Mouse (Mus musculus): ENCODE data around the gene Gdpd3.

The Gdpd3 gene

DNA sequence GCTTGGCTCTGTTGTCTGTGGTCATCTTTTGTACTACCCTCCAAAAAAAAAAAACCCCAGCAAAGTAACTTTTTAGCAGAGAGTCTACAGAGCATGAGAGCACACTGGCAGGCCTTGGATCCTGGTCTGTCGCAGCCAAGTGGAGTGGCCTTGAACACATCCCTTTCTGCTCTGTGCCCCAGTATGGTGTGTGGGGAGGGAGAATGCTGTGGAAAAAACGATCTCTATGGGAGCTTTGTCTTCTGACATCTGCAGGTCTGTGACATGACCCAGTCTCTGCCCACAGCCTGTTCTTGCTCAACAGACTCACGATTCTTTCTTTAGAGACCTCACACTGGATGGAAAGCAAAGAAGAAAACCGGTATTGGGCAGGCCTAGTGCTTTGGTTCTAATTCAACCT, 5.2 kb upstream of the Gdpd3 start:
- no peak for DNase-seq

DNA sequence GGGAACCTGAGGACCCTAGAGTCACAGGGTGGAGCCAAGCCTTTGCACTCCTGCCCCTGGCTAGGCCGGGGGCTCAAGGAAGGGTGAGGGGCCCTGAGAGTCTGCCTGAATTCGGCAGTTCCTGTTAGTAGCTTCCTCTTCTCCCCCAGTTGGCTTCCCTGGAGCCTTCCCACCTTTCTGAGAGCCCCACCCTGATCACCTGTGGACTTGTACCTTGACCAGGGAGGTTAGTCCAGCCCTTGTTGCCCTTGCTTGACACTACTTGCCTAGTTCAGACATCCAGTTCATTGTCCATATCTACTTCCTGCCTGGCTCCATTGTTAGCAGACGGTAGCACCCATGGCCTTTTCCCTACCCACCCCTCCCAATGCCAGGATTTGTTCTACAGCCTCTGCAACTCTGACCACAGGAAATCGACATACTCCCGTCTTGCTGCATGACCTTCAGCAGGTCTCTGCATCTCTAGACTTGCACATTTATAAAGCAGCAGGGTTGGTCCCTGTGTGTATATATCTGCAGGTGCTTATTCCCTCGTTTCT, 4.5 kb upstream of the Gdpd3 start:
- peak; percentile 94 for DNase-seq

GRCm38 (mm10) chr7:126762471-126763008, 3.6 kb upstream of the Gdpd3 start:
- DNase-seq = no peak

GRCm38 (mm10) chr7:126765540-126765939, 594 bp upstream of the Gdpd3 start:
- no peak for DNase-seq

DNA sequence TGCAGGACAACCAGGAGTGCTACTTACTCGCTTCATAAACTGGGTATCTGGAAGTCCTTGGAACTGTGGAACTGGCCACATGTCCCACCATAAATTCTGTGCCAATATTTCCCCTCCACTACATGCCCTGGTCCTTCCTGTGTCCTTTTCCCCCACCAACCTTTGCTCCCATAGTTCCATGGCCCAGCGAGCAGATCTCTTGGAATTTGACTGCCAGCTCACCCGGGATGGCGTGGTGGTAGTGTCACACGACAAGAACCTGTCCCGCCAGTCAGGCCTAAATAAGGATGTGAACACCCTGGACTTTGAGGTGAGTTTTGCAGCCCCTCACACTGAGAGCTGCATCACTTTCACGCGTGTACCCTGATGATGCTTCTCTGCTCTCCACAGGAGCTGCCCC, 867 bp downstream of the Gdpd3 start:
- no peak for DNase-seq

DNA sequence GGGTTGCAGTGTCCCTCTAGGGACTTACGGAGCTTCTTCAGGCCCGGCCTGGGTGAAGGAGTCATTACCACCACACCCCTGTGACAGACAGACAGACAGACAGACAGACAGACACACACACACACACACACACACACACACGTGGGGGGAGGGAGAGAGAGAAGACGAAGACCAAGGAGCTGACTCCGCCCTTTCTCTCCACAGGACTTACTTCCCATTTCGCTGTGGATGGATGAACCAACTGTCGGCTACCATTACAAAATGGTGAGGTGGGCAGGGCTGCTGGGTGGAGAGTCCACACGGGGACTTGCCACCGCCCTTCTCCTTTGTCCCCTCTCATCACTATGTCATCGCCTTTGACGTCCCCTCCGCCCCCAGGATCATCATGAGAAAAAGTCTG, 4.7 kb downstream of the Gdpd3 start:
- DNase-seq = no peak

- peak; percentile 85 for DNase-seq
These were observed 7.2 kb downstream of the Gdpd3 start for GRCm38 (mm10) chr7:126773351-126773750.

DNA sequence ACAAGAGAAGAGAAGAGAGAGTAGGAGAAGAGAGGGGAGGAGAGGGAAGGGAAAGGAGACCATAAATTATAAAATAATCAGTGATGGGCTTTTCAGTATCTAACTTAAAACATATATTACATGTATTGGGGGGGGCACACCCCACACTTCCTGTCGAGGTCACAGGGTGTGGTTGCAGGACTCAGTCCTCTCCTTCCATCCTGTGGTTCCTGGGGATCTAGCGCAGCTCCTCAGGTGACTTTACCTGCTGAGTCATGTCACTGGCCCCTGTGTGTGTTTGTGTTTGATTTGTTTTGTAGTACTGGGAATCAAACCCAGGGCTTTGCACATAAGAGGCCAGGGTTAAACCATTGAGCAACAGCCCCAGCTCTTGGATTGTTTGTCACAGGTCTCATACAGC, 8.3 kb downstream of the Gdpd3 start:
- no peak for DNase-seq

- peak; percentile 93 for DNase-seq
These were observed 9.2 kb downstream of the Gdpd3 start for GRCm38 (mm10) chr7:126775185-126775977.

GRCm38 (mm10) chr7:126775978-126776234, 9.8 kb downstream of the Gdpd3 start:
- no peak for DNase-seq

DNA sequence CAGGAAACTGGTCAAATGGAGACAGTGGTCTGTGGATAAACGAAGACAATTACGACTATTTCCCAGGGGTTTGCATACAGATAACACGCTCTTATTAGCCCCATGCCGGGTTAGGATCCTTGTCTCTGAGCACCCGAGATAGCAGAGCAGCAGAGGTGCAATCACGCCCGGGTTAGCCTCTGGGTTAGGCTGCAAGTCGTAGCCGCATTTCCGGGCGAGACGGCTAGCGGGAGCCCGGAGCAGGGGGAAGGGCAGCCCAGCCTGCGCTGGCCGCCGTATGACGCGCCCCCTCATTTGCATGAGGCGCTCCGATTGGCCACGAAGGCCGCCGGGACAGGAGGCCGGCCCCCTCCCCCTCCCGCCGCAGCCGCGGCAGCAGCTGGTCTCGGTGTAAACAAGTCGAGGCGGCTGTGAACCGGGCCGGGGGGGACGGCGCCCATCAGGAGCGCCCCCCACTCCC, 10.5 kb downstream of the Gdpd3 start, which contains the start of gene Ypel3:
Ypel3 (plus strand) TSS at position 358 of the 460 bp plus-strand sequence.
- peak; percentile 100 for DNase-seq

GRCm38 (mm10) chr7:126777476-126777875, 11.3 kb downstream of the Gdpd3 start:
- DNase-seq = peak; percentile 97

DNA sequence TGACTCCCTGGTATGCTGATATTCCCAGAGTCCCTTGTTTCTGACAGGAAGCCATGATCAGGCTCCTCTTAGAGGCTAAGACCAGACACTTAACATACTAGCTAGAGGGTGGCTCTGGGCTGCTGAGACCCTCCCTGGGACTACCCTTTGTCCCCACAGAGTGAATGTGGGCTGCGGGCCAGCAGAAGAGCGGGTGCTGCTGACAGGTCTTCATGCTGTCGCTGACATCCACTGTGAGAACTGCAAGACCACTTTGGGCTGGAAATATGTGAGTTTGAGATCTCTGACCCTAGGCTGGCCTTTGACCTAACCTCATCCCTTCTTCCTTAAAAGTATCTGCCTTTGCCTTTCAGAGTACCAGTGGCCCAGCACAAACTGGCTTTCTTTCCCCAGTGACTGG, 12.0 kb downstream of the Gdpd3 start:
- DNase-seq = peak; percentile 95

GRCm38 (mm10) chr7:126779101-126779500, 13.0 kb downstream of the Gdpd3 start:
- peak; percentile 90 for DNase-seq

DNA sequence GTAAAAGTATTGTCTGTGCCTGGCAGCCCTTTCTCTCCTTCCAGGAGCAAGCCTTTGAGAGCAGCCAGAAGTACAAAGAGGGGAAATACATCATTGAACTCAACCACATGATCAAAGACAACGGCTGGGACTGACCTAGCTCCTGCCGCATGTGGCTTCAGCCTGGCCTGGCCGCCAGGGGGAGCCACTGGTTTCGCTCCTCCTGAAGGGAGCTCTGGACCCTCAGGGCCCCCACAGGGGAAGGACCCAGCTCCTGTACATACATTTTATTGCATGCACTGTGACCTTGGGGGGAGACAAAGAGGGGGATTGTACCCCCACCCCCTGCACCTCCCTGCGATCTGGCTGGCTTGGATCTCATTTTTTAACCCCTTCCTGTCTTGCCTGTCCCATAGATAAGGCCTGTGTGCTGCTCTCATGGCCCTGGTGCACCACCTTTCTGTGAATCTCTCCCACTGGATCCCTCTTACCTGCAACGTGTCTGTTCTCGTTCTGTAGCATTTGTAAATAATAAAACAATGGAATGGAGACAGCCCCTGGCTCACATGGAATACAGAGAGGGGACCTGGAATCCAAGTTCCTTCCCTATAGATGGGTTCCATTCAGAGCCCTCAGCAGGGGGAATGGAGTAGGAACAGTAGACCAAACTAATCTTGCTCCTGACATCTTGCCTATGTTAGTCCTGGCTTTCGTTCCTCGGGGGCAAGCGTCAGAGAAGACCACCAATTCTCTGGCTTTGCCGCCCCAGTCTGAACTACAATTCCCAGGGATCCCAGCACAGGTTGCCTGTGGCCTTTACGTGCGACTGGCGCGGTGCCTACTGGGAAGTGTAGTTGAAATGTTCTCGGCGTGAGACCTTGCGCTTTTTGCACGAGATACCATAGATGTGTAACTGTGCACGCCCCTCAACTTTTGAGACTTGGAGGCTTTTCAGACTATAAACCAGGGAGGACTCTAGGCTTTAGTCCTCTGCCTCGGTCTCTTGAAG, 14.1 kb downstream of the Gdpd3 start:
- peak; percentile 98 for DNase-seq

DNA sequence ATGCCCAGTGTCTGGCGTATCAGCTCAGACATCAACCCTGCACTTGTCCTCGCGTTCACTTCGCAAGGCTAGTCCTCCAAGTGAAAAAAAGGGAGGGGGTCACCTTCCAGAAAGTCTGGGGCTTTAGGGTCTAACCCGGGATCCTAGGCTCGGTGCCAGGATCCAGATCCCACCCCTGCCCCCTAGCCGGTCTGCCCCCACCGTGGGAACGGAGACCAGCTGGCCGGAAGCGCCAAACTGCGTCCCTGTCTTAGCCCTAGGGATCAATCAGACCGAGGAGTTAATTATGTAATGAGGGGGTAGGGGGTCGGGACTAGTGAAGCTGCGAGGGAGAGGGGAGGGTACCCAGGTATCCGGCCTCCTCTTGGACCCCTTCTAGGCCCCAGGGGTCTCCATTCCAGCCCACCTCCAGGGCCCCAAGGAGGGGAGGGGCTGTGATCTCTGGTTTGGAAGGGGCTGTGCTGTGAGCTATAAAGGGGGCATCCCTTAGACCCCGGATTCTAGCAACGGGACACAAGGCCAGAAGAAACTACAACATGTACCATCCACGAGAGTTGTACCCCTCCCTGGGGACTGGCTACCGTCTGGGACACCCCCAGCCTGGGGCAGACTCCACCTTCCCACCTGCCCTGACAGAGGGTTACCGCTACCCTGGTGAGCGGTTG, 15.0 kb downstream of the Gdpd3 start, which contains the start of gene Tbx6:
Tbx6 (plus strand) TSS at position 513 of the 665 bp plus-strand sequence.
- DNase-seq = peak; percentile 97

DNA sequence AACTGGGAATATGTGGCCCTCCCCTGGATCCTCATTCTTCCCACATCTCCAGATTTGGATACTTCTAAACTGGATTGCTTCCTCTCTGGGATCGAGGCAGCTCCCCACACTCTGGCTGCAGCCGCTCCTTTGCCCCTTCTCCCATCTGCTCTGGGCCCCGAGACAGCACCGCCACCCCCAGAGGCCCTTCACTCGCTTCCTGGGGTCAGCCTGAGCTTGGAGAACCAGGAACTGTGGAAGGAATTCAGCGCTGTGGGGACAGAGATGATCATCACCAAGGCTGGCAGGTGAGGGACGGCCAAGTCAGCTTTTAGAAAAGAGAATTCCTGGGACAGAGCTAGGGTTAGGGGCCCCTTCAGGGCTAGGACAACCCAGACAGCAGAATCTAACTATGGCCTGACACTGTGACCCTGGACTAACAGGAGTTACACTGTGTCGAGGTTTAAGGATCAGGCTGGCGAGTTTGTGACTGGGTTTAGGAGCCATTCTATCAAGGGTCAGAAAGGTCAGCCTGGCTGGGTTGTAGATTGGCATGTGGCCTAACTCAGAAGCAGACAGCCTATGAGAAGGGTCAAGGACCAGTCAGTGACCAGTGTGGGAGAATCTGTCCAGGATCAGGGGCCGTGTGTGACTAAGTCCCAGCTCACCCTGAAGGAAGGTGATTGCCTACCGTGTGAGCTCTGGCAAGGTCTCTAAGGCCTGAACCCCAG, 15.7 kb downstream of the Gdpd3 start:
- DNase-seq = peak; percentile 94

DNA sequence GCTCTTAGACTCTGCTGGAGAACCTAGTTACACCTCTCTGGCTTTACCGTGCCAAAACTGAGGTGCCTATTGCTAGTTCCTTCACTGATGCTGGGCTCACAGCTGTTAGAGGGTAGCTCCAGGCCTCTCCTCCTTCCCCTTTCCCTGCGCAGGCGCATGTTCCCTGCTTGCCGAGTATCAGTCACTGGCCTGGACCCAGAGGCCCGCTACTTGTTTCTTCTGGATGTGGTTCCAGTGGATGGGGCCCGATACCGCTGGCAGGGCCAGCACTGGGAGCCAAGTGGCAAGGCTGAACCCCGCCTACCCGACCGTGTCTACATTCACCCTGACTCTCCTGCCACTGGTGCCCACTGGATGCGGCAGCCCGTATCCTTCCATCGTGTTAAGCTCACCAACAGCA, 16.6 kb downstream of the Gdpd3 start:
- peak; percentile 95 for DNase-seq

DNA sequence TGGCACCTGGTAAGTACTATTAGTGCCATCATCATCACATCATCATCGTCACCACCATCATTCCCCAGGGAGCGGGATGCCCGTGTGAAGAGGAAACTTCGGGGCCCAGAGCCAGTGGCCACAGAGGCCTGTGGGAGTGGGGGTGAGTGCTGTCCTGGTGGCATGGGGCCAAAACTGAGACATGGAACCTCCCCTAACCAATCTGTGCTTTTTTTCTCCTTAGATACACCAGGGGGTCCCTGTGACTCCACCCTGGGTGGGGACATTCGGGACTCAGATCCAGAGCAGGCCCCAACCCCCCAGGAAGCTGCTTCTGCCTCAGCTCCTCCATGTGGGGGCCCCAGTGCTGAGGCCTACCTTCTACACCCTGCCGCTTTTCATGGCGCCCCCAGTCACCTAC, 18.3 kb downstream of the Gdpd3 start:
- peak; percentile 88 for DNase-seq

DNA sequence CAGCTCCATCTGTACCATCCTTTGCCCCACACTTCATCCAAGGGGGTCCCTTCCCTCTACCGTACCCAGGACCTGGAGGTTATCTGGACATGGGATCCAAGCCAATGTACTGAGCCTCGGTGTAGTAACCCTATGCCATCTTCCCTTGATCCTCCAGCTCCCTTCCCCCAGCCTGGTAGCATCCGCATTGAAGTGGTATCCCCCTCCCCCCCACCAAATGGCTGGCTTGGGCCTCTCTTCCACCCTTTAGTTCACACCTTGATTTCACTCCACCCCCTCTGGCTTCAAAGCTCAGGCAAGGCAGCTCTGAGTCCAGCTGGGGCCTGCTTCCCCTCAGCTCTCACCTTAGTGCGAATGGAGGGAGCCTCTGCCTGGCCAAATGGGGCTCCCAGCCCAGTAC, 18.9 kb downstream of the Gdpd3 start:
- no peak for DNase-seq

- DNase-seq = peak; percentile 92
These were observed 20.0 kb downstream of the Gdpd3 start for GRCm38 (mm10) chr7:126786142-126786541.

GRCm38 (mm10) chr7:126789141-126789540, 23.0 kb downstream of the Gdpd3 start:
- DNase-seq = peak; percentile 94

Measured in heart, adult 11 months (tissue).